Mouse (Mus musculus): ENCODE data around the gene Ugt1a10. TPM values are rescaled to one million over a fixed set of nuclear protein-coding genes. Genes with fewer than 3 reads are reported as not detected.

Ugt1a10 gene
- polyA plus RNA-seq, 1 experiment: not detected

DNA sequence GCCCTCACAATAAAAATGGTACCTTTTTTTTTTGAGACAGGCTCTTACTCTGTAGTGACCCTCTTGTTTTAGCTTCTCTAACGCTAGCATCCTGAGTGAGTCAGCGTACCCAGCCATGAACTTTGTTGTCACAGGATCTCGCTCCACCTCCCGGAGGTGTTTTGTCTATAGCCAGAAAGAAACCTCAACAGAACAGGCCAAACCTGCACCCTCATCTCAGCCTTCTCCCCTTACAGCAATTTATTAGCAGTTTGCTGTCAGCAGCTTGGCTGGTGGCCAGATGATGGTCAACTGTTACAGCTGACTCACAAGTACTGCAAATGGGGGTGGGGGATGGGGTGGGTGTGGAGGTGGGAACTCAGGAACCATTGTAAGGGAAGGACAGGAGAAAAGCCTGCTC is 207.1 kb downstream of the Ugt1a10 start:
- Histone ChIP-seq H3K36me3 (ENCODE audit: control insufficient read depth) (peaks cover 81% of the 10 kb centered on the region), H3K9me3 (ENCODE audit: control insufficient read depth, low read length) (no peaks in the 10 kb centered on the region), H3K4me3 (replicated peaks) (no peak overlapping the region), H3K4me1 (ENCODE audit: control insufficient read depth) (peaks cover 23% of the 10 kb centered on the region), H3K27me3 (ENCODE audit: control insufficient read depth) (no peaks in the 10 kb centered on the region)
- TF ChIP-seq TAL1 (IDR thresholded peaks at IDR 0.05; ENCODE audit: low read length) (no peak), GATA1 (IDR thresholded peaks at IDR 0.05; ENCODE audit: low read length) (no peak)

DNA sequence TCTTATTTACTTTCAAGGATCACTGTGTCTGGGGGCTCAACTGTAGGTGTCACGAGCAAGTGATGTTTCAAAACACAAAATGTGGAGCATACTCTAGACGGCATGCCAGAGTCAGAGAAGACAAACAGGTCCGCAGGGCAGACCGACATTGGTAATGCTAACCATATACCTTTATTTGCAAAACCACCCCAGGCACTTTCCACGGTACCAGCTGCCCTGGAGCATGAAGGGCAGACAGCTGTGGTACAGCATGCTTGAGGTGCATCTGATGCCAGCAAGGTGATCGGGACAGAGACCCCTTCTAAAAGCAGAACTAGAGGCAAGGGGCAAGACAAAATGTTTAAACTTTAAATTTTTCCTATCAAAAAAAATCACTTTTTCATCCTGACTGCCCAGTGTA is 207.8 kb downstream of the Ugt1a10 start:
- Histone ChIP-seq H3K9me3 (ENCODE audit: control insufficient read depth, low read length) (no peaks in the 10 kb centered on the region), H3K27me3 (ENCODE audit: control insufficient read depth) (no peaks in the 10 kb centered on the region), H3K4me1 (ENCODE audit: control insufficient read depth) (peaks cover 23% of the 10 kb centered on the region), H3K4me3 (replicated peaks) (no peak overlapping the region), H3K36me3 (ENCODE audit: control insufficient read depth) (peaks cover 88% of the 10 kb centered on the region)
- TF ChIP-seq TAL1 (IDR thresholded peaks at IDR 0.05; ENCODE audit: low read length): no peak
- no peak for TF ChIP-seq GATA1 (IDR thresholded peaks at IDR 0.05; ENCODE audit: low read length)

DNA sequence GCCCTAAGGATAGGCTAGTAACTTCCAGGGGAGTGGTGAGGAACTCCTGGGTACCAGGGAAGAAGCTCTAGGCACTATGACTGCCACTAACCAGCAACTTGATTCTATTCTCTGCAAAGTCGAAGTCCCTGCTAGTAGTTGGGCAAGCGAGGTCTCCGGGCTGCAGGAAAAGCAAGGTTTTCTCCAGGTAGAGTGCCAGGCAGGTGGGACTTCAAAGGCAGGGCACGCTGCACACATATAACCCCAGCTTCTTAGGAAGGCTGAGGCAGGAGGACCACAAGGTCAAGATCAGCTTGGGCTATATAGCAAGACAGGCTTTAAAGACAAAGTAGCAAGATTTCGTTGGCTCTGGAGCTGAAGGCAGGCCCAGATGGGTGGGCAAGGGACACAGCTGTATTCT is 208.6 kb downstream of the Ugt1a10 start:
- Histone ChIP-seq H3K27me3 (ENCODE audit: control insufficient read depth) (no peaks in the 10 kb centered on the region), H3K4me3 (replicated peaks) (no peak overlapping the region), H3K9me3 (ENCODE audit: control insufficient read depth, low read length) (no peaks in the 10 kb centered on the region), H3K36me3 (ENCODE audit: control insufficient read depth) (peaks cover 97% of the 10 kb centered on the region), H3K4me1 (ENCODE audit: control insufficient read depth) (peaks cover 23% of the 10 kb centered on the region)
- TF ChIP-seq TAL1 (IDR thresholded peaks at IDR 0.05; ENCODE audit: low read length): no peak
- TF ChIP-seq GATA1 (IDR thresholded peaks at IDR 0.05; ENCODE audit: low read length): no peak

- TF ChIP-seq TAL1 (IDR thresholded peaks at IDR 0.05; ENCODE audit: low read length) (no peak), GATA1 (IDR thresholded peaks at IDR 0.05; ENCODE audit: low read length) (no peak)
- peaks cover 100% of the 10 kb centered on the region for H3K36me3 ChIP-seq (ENCODE audit: control insufficient read depth)
- no peak overlapping the region for H3K4me3 ChIP-seq (replicated peaks)
- no peaks in the 10 kb centered on the region for H3K27me3 ChIP-seq (ENCODE audit: control insufficient read depth)
- H3K9me3 ChIP-seq (ENCODE audit: control insufficient read depth, low read length): no peaks in the 10 kb centered on the region
- H3K4me1 ChIP-seq (ENCODE audit: control insufficient read depth): peaks cover 20% of the 10 kb centered on the region
Observed at GRCm38 (mm10) chr1:88264237-88264868, 209.2 kb downstream of the Ugt1a10 start.

GRCm38 (mm10) chr1:88264869-88265240 is 209.7 kb downstream of the Ugt1a10 start:
- TF ChIP-seq TAL1 (IDR thresholded peaks at IDR 0.05; ENCODE audit: low read length) (no peak), GATA1 (IDR thresholded peaks at IDR 0.05; ENCODE audit: low read length) (no peak)
- H3K27me3 ChIP-seq (ENCODE audit: control insufficient read depth): no peaks in the 10 kb centered on the region

DNA sequence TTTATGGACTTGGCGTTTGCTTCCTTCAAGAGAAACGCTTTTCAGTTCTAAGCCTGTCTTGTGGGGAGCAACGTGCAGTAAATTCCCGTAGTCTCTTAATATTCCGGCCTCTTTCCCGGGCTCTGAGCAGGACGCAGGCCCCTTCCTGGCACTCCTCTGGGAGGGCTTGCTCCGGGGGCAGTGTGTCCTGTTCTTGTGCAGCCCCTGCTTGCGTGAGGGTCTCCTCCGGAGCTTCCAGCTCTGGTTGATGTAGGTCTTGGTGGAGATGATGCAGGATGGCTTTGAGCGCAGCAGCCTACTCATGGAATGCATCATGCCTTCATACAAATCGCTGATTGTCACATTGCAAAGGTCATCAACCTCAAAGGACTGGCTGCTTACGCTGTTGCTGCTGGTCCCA is 210.9 kb downstream of the Ugt1a10 start:
- no peak overlapping the region for H3K4me3 ChIP-seq (replicated peaks)
- TF ChIP-seq GATA1 (IDR thresholded peaks at IDR 0.05; ENCODE audit: low read length) (no peak), TAL1 (IDR thresholded peaks at IDR 0.05; ENCODE audit: low read length) (no peak)
- H3K27me3 ChIP-seq (ENCODE audit: control insufficient read depth): no peaks in the 10 kb centered on the region
- peaks cover under 1% of the 10 kb centered on the region for H3K9me3 ChIP-seq (ENCODE audit: control insufficient read depth, low read length)
- H3K4me1 ChIP-seq (ENCODE audit: control insufficient read depth): peaks cover 10% of the 10 kb centered on the region
- H3K36me3 ChIP-seq (ENCODE audit: control insufficient read depth): peaks cover 98% of the 10 kb centered on the region

More at GRCm38 (mm10) chr1:88264869-88265240, 209.7 kb downstream of the Ugt1a10 start:
- no peak overlapping the region for H3K4me3 ChIP-seq (replicated peaks)
- peaks cover 100% of the 10 kb centered on the region for H3K36me3 ChIP-seq (ENCODE audit: control insufficient read depth)
- no peaks in the 10 kb centered on the region for H3K9me3 ChIP-seq (ENCODE audit: control insufficient read depth, low read length)
- peaks cover 16% of the 10 kb centered on the region for H3K4me1 ChIP-seq (ENCODE audit: control insufficient read depth)

GRCm38 (mm10) chr1:88267489-88267888 is 212.3 kb downstream of the Ugt1a10 start:
- H3K27me3 ChIP-seq (ENCODE audit: control insufficient read depth): no peaks in the 10 kb centered on the region

DNA sequence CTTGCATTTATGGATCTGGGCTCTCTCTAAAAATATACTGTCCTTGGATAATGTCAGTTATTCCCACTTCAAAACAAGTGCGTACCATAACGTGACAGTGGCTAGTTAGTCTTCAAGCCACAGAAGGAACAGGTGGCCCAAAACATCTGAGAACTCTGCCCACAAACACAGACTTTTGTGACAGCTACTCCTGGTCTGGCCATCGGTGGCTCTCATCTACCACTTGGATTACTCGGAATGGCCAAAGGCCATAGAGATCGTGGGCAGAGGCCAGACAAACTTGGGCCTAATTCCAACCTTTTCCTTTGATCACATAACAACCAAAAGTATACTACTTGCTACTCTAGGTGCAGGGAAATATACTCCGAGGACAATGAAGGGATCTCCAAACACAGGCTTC is 212.9 kb downstream of the Ugt1a10 start:
- Histone ChIP-seq H3K36me3 (ENCODE audit: control insufficient read depth) (peaks cover 98% of the 10 kb centered on the region), H3K9me3 (ENCODE audit: control insufficient read depth, low read length) (peaks cover 13% of the 10 kb centered on the region), H3K4me3 (replicated peaks) (no peak overlapping the region), H3K4me1 (ENCODE audit: control insufficient read depth) (no peaks in the 10 kb centered on the region), H3K27me3 (ENCODE audit: control insufficient read depth) (no peaks in the 10 kb centered on the region)
- TF ChIP-seq GATA1 (IDR thresholded peaks at IDR 0.05; ENCODE audit: low read length) (no peak), TAL1 (IDR thresholded peaks at IDR 0.05; ENCODE audit: low read length) (no peak)

More at GRCm38 (mm10) chr1:88267489-88267888, 212.3 kb downstream of the Ugt1a10 start:
- Histone ChIP-seq H3K4me3 (replicated peaks) (no peak overlapping the region), H3K9me3 (ENCODE audit: control insufficient read depth, low read length) (peaks cover 13% of the 10 kb centered on the region), H3K4me1 (ENCODE audit: control insufficient read depth) (no peaks in the 10 kb centered on the region), H3K36me3 (ENCODE audit: control insufficient read depth) (peaks cover 98% of the 10 kb centered on the region)
- TF ChIP-seq GATA1 (IDR thresholded peaks at IDR 0.05; ENCODE audit: low read length): no peak
- 0 out of 3 replicates have a peak, but pooled peaks have one; percentile 21 for TF ChIP-seq TAL1 (IDR thresholded peaks at IDR 0.05; ENCODE audit: low read length)

Other genes starting within 250 kb of the Ugt1a10 start
- 0.30 and 0.33 TPM in 2 replicates for gene Dgkd, start 202.1 kb upstream of the Ugt1a10 start, polyA plus RNA-seq (2012)
- 0.02 and 0.03 TPM in 2 replicates for gene Usp40, start 46.8 kb upstream of the Ugt1a10 start, polyA plus RNA-seq (2012)
- gene Ugt1a9, start 15.4 kb downstream of the Ugt1a10 start, polyA plus RNA-seq (2012): not detected in 2 replicates
- not detected in 2 replicates for gene Ugt1a8, start 32.4 kb downstream of the Ugt1a10 start, polyA plus RNA-seq (2012)
- gene Ugt1a7c, start 39.7 kb downstream of the Ugt1a10 start, polyA plus RNA-seq (2012): 0.06 TPM in 1 of 2 replicates, not detected in the other
- gene Ugt1a6b, start 47.9 kb downstream of the Ugt1a10 start, polyA plus RNA-seq (2012): not detected in 2 replicates
- gene Ugt1a6a, start 79.4 kb downstream of the Ugt1a10 start, polyA plus RNA-seq (2012): not detected in 2 replicates
- gene Ugt1a5, start 110.6 kb downstream of the Ugt1a10 start, polyA plus RNA-seq (2012): not detected in 2 replicates
- gene Ugt1a2, start 145.2 kb downstream of the Ugt1a10 start, polyA plus RNA-seq (2012): not detected in 2 replicates
- gene Dnajb3, start 150.4 kb downstream of the Ugt1a10 start, polyA plus RNA-seq (2012): 5.5 and 6.1 TPM in 2 replicates
- gene Ugt1a1, start 156.6 kb downstream of the Ugt1a10 start, polyA plus RNA-seq (2012): 0.02 TPM in 1 of 2 replicates, not detected in the other
- gene Mroh2a, start 171.6 kb downstream of the Ugt1a10 start, polyA plus RNA-seq (2012): not detected in 2 replicates
- 1.1 and 2.2 TPM in 2 replicates for gene Hjurp, start 222.2 kb downstream of the Ugt1a10 start, polyA plus RNA-seq (2012)
- gene Trpm8, start 222.3 kb downstream of the Ugt1a10 start, polyA plus RNA-seq (2012): not detected in 2 replicates

Measured in erythroblast, embryonic 14.5 days (primary cell).